Mouse (Mus musculus) layer of hippocampus, postnatal 10 days (tissue): ENCODE measurements around the gene Prdm1. TPM values are rescaled to one million over a fixed set of nuclear protein-coding genes. Genes with fewer than 3 reads are reported as not detected.

Source experiments
- DNase-seq, 2 experiments: peaks; one replicate each; pipeline ENCODE4 v3.0.0; 2021; ENCODE audit warnings: low spot score in 2 of 2
- total RNA-seq, 2 experiments: library from RNA; stranded (reverse); gene quantifications; 2 replicates each; pipeline ENCODE4 v1.2.3; 2021

The Prdm1 gene
- total RNA-seq, 2 experiments from 2014 or later: 1.4 to 1.6 TPM

DNA sequence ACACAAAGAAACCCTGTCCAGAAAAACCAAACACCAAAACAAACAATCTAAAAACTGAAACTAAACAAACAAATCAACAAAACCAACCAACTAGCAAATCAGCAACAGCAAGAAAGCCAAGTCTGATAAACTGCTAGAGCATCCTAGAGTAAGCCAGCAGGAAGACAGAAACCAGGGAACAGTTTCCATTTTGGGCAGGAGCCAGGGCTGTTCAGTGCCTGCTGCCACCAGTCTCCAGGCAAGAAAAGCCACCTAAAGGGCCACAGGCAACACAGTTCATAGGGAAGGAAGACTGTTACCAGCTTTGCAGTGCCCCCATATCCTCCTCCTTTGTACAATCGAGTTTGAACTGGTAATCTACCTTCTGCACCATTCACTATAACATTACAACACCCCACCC is 106.4 kb downstream of the Prdm1 start:
- peak in 1 of 2 experiments; percentile 25 for DNase-seq

DNA sequence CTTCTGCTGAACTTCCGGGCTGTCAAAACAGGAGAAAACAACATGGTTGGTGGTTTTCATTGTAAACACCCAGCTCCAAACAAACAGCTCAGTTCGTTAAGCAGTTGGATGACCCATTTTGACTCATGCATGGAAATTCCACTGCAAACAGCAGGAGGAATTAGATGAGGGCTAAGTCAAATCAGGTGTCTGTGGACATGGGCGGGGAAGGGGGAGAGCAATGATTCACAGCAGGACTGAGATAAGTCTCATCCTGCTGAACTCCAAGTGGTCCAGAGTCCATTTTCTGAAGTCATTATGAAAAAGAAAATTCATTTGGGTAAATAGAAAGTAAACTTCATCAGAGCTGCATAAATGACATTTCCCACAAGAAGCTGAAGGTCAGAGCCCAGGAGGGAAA is 108.1 kb downstream of the Prdm1 start:
- no peak for DNase-seq

DNA sequence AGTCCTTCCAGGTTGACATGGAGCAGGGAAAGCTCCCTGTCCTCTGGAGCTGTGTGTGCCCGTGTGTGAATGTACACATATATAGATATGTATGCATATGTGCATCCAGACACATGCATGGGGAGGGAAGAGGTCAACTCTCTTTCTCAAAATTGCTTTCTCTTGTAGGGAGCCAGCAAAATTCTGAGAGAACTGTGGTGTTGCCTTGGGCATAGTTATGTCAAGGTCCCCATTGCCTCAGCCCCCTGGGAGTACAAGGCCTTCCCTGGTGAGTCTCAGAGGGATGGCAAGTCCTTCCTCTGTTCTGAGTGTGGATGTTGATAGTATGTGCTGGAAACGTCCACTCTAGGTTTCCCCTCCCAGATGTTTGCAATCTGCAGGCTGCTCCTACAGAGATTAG is 109.4 kb downstream of the Prdm1 start:
- no peak for DNase-seq

DNA sequence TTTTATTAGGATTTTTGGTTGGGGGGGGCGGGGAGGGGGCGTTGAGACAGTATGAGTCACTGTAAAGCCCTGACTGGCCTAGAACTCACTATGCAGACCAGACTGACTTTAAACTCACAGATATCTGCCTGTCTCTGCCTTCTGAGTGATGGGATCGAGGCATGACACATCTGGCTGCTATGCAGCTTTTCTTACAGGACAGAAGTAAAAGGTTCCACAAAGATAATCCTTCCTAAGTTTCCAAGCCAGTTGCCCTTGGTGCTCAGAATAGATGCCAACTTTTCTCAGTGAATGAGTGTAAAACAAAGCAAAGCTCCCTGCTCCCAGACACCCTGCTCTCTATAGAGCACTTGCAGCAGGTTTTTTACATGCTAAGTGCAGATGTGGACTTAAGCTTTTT is 112.7 kb downstream of the Prdm1 start:
- DNase-seq: no peak

DNA sequence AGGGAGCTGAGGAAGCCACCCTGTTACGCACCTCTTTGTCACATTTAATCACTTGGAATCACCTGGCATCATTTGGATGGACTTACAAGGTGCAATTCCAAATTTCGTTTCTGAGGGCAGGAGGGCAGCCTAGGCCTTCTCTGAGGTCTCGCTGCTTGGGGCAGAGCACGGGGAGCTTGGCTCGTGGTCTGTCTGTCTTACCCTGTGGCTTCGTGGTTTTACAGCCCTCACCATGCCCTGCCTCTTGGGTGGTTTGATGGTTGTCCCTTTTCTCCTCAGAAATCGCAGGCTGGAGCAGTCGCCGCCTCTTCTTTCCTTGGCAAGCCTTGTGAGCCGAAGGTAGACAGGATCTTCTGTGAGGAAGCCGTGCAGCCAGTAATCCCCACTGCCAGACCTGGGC is 118.3 kb downstream of the Prdm1 start:
- no peak for DNase-seq

DNA sequence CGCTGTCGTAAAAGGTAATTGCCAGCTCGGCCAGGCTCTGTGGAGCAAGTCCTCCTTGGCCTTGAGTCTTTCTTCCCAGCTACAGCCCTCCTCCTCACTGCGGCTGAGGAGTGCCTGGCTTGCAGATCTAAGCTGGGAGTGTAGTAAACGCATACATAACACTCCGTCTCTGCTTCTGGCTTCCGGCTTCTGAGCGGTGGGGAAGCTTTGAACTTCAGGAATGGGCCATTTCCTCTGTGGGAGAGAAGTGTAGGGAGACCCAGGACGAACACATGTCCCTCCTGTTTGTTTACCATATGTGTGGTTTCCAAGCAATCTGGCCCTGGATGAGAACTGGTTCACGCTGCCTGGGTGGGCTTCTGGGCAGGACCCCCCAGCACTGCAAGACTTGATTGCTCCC is 119.2 kb downstream of the Prdm1 start:
- no peak for DNase-seq

DNA sequence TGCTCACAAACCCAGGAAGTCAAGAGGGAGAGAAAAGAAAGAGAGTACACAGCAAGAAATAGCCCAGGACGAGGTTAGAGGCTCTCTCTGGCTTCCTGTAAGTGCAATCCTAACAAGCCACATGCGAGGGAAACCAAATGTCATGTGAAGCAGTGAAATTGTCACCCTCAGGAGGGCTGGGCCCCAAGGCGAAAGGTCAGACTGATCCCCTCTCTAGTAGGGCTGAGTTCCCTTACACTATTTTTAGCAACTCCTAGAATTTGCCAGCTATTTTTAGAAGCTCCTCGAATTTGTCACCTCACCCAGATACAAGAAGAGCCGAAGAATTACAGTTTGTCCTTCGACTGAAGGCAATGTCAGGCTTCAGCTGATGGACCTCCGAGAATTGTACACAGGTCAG is 124.9 kb downstream of the Prdm1 start:
- no peak for DNase-seq

DNA sequence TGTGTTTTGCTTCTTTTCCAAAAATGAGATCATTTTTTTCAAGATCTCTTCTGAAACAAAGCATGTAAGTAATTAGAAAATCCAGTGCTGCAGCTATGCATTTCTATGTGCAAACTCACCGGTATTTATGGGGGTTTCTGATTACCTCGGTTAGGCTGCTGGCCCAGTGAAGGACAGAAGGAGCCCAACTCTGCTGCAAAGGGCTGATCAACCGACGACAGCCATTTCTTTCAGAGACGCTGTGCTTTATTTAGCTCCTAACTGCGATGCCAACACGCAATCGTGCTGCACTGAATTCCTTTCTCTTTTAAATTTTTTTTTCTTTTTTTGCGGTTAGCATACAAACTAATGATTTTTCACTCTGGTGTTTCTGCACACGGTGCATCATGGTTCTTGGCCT is 126.7 kb downstream of the Prdm1 start:
- no peak for DNase-seq

DNA sequence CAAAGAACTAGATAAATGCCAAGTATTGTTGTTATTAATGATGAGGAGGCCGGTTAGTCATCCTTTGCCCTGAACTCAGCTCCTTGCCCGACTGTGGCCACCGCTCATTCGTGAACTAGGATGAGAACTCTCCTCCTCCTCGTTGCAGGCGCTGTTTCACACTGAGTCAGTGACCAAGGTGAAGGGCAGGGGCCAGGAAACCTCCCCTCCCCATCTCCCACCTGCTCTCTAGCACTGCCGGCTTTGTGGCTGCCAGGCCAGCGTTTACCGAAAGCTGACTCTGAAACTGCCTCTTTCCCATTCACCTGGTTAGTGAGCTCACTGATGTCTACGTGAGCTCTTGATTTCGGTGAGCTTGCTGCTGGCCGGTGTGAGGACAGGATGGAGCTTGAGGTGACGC is 127.7 kb downstream of the Prdm1 start:
- DNase-seq: no peak

DNA sequence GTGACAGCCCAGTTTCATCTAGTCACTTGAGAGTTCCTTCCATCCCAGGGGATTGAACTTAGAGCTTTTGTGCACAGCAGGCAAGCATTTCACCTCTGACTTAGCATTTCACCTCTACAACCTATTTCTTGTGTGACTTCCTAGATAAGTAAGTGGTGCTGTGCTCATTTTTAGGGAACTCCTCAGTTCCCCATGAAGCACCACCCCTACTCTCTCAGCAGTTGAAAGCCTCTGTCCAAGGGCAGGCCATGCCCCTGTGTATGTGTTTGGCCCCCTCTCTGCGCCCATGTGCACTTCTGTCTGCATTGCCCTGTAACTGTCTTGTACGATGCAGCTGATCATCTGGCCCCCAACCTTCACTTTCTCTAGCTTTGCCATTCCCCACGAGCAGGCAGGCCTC is 128.2 kb downstream of the Prdm1 start:
- DNase-seq: no peak

DNA sequence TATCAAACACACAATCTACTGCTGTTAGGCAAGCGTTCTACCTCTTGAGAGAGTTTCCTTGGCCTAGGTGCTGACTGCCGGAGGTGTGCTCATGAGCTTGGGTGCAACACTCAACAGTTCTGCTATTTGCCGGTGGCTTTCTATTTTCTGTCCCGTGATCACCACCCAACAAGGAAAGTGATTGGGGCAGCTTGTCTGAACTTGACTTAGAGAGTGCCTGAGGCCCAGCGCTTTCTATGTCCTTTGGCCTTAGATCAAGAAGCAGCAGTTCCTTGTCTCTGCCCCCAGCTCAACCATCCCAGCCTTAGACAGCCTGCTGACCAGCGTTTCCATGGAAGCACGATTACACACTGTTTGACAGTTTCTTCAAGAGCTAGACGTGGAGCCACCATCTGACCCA is 135.4 kb downstream of the Prdm1 start:
- no peak for DNase-seq

DNA sequence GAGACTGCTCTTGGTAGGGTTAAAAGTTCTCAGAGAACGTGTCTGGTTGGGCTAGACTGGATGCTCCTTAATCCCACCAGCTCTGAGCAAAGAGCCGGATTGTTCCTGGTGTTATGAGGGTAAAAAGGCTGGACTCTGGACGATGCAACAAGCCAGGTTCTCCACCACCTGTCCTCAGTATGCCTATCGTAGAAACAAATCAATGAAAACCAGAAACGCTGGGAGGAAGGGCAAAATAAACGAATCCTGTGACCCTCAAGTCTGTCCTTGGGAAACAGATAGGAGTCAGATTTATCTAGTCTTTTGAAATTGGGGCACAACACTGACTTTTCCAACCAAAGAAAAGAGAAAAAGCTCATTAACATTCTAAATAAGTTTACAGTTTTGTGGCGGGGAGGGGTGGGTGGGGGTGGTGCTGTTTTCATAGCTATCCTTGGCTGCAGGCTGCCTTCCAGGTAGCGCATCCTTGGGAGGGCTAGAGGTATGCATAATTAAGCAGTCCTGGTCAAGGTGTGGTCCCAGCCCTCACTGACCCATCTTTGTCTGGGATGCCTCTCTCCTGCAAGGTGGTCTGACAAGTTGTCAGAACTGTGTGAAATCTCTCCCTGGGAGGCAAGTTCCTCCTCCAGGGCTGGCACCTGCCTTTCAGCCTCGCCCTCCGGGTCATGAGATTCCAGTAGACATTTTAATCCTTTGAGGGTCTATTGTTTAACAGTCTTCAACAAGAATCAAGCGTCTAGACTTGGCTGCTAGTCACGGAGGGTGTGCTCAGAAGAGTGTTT is 136.6 kb downstream of the Prdm1 start:
- DNase-seq: no peak

DNA sequence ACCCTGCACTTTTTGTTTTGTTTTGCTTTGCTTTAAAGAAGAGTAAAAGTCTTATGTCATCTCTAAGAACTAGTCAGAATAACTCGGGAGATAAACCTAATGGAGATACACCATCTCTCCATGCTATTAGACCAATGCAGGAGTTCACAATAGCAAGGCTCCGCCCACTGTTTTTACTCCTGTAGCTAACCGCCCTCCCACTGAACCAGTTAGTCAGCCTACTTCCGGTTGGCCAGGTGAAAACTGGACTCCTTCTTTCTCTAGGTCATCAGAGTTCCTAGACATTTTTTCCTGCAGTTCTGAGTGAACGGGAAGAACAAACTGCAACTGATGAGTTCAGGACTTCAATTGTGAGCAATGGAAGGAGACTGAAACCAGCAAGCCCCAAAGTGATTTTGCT is 138.0 kb downstream of the Prdm1 start:
- no peak for DNase-seq

DNA sequence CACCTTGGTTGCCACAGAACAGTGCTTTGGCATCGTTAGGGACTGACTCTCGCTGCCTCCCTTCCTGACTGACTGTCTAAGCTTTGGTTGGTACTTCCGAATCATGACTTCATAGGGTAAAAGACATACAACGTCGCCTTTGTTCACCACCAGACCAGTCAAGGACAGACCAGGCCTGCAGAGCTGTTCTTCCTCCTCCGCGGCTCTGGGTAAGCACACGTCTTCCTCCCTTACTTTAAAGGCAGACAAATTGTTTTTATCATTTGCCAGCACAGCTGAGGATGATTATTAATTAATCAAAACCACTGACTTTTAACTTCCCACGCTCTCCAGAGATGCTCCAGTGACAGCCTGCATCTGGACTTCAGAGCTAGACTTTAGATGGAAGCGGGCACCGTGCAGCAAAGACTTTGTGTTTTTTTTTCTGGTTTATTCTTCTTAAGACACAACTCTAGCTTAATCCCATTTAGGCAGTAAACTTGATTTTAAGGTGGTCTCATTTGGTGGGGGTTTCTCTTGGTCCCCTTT is 139.5 kb downstream of the Prdm1 start:
- no peak for DNase-seq
